Comparison of ENCODE assay signal across 10 mouse cellular contexts in genomic region chr1:91601362-91602096, GRCm38 (mm10).
A peak's percentile ranks its signal among the peaks of the same experiment; 100 is the strongest.
DNase-seq lines count a peak whose midpoint lies in the region; ATAC-seq and TF ChIP-seq lines count a peak whose summit lies in the region.
"Had no signal": no experiment of that assay in that cellular context is flagged by ENCODE, and none has a peak within 500 bp of the region (broad histone marks: within the 10 kb centered on the region; RNA-seq: fewer than 3 reads in every experiment).

No protein-coding gene starts in this region.

- no peaks in the 10 kb centered on the region for H3K36me3 ChIP-seq in neural tube, embryonic 12.5 days
- no peaks in the 10 kb centered on the region for H3K36me3 ChIP-seq in midbrain, embryonic 16.5 days (ENCODE audit: control insufficient read depth, insufficient read depth, low read length)
- H3K36me3 ChIP-seq: heart, embryonic 13.5 days had no signal

- H3K27me3 ChIP-seq in neural tube, embryonic 12.5 days (replicated peaks), result no peaks in the 10 kb centered on the region
- H3K27me3 ChIP-seq in midbrain, embryonic 16.5 days (ENCODE audit: control insufficient read depth, insufficient read depth, low read depth, low read length), result no peaks in the 10 kb centered on the region
- H3K27me3 ChIP-seq: heart, embryonic 13.5 days had no signal

- no peak overlapping the region for H3K4me2 ChIP-seq in neural tube, embryonic 12.5 days (replicated peaks)
- no peak overlapping the region for H3K4me2 ChIP-seq in midbrain, embryonic 16.5 days (ENCODE audit: low read length)
- H3K4me2 ChIP-seq: heart, embryonic 13.5 days had no signal

- 83% methylated on average over 2 of the region's 2 CpGs for WGBS in neural tube, embryonic 12.5 days
- 90% methylated on average over 2 of the region's 2 CpGs for WGBS in midbrain, embryonic 16.5 days

- no peak overlapping the region for H3K27ac ChIP-seq in gastrocnemius, adult 2 months
- no peak overlapping the region for H3K27ac ChIP-seq in neural tube, embryonic 12.5 days
- no peak overlapping the region for H3K27ac ChIP-seq in midbrain, embryonic 16.5 days (ENCODE audit: low read length)
- H3K27ac ChIP-seq: heart, embryonic 13.5 days had no signal

- H3K4me1 ChIP-seq in neural tube, embryonic 12.5 days, result peaks cover 15% of the 10 kb centered on the region; the same call in 1 of the 2 replicates
- peaks cover 9% of the 10 kb centered on the region for H3K4me1 ChIP-seq in midbrain, embryonic 16.5 days (ENCODE audit: control insufficient read depth, insufficient read depth, low read length)

- H3K9me3 ChIP-seq in neural tube, embryonic 12.5 days, result no peaks in the 10 kb centered on the region
- no peaks in the 10 kb centered on the region for H3K9me3 ChIP-seq in midbrain, embryonic 16.5 days (replicated peaks; ENCODE audit: control insufficient read depth, low read length, poor library complexity, severe bottlenecking)
- H3K9me3 ChIP-seq: heart, embryonic 13.5 days had no signal

- peak; percentile 34; the same call in 1 of the 2 replicates for ATAC-seq in neural tube, embryonic 12.5 days (ENCODE audit: low FRiP score, low read depth)
- 0 out of 2 replicates have a peak, but pooled peaks have one; percentile 7 for ATAC-seq in midbrain, embryonic 16.5 days

- H3K4me3 ChIP-seq in gastrocnemius, adult 2 months, result no peak overlapping the region
- no peak overlapping the region for H3K4me3 ChIP-seq in neural tube, embryonic 12.5 days
- no peak overlapping the region for H3K4me3 ChIP-seq in midbrain, embryonic 16.5 days (ENCODE audit: low read depth, low read length)
- H3K4me3 ChIP-seq: heart, embryonic 13.5 days had no signal

- no peak overlapping the region for H3K9ac ChIP-seq in neural tube, embryonic 12.5 days
- H3K9ac ChIP-seq in midbrain, embryonic 16.5 days (ENCODE audit: low read depth, low read length), result no peak overlapping the region
- H3K9ac ChIP-seq: heart, embryonic 13.5 days had no signal

- no peak for TF ChIP-seq CTCF in gastrocnemius, adult 2 months (IDR thresholded peaks at IDR 0.05)

- intact Hi-C loops in gastrocnemius, adult 2 months (cut with DNase I), result loop anchor here (2.0 kb wide), 1 partner anchor 155 kb away; no protein-coding TSS in a partner anchor
- intact Hi-C loops in left cerebral cortex, postnatal 14 days (cut with DNase I), result loop anchor here (5.0 kb wide), 1 partner anchor 156 kb away; no protein-coding TSS in a partner anchor

- DNase-seq in gastrocnemius, adult 2 months, result peak; percentile 22
- no peak for DNase-seq in gastrocnemius, adult 18-20 months (ENCODE audit: low spot score)
- DNase-seq in neural tube, embryonic 10.5 days (ENCODE audit: extremely low spot score, low spot score), result no peak
- no peak for DNase-seq in left cerebral cortex, postnatal 14 days (ENCODE audit: low spot score in 2 of 2)
- DNase-seq in lung, postnatal 4 days, result no peak
- no peak for DNase-seq in testis, postnatal 14 days (ENCODE audit: low spot score)
- DNase-seq: spleen, adult 18-20 months had no signal
